Mouse (Mus musculus) liver, embryonic 16.5 days (tissue): ENCODE results near the gene Jaml. TPM values are rescaled to one million over a fixed set of nuclear protein-coding genes. Genes with fewer than 3 reads are reported as not detected.
"Not testable (repeated sequence)": the region's sequence is repeated elsewhere in the genome, so short reads cannot be mapped to it uniquely, and the experiment has no call there.

Experiments
- ATAC-seq: fragments of 200-750 bp; cut with Nextera tagmentation; 2 replicates; pipeline ENCODE4 v1.8.0; 2017; ENCODE audit warnings: low read depth, mild to moderate bottlenecking, moderate number of reproducible peaks, moderate library complexity
- H3K27ac ChIP-seq: fragments of 300-500 bp; sonication (generic); 2 replicates; pipeline ENCODE4 v1.5.1; 2014; ENCODE audit warnings: mild to moderate bottlenecking, low read length
- H3K27me3 ChIP-seq: fragments of 300-500 bp; sonication (generic); 2 replicates; pipeline ENCODE4 v1.6.1; 2014; ENCODE audit warnings: low read depth, low read length, mixed read lengths; ENCODE audit not compliant: control insufficient read depth, insufficient read depth
- H3K36me3 ChIP-seq: fragments of 300-500 bp; sonication (generic); 2 replicates; pipeline ENCODE4 v1.6.1; 2014; ENCODE audit warnings: mild to moderate bottlenecking; ENCODE audit not compliant: control insufficient read depth, insufficient read depth
- H3K4me1 ChIP-seq: fragments of 300-500 bp; sonication (generic); 2 replicates; pipeline ENCODE4 v1.6.1; 2014; ENCODE audit warnings: low read depth, low read length, mixed read lengths; ENCODE audit not compliant: control insufficient read depth
- H3K4me2 ChIP-seq: fragments of 300-500 bp; sonication (generic); 2 replicates; pipeline ENCODE4 v1.6.1; 2014; ENCODE audit warnings: low read depth, low read length, mixed read lengths
- H3K4me3 ChIP-seq: fragments of 300-500 bp; sonication (generic); 2 replicates; pipeline ENCODE4 v1.5.1; 2014; ENCODE audit warnings: low read depth, mild to moderate bottlenecking, low read length
- H3K9ac ChIP-seq: fragments of 300-500 bp; sonication (generic); 2 replicates; pipeline ENCODE4 v1.6.1; 2014; ENCODE audit warnings: low read depth, low read length
- H3K9me3 ChIP-seq: fragments of 300-500 bp; sonication (generic); replicated peaks from 2 replicates; pipeline ENCODE4 v1.6.1; 2016; ENCODE audit warnings: low read length; ENCODE audit not compliant: control insufficient read depth
- WGBS: fragments of 180-500 bp; shearing (Covaris S2); extraction: QIAGEN DNeasy Blood & Tissue Kit; methylation state at CpG from one replicate; pipeline ENCODE4 v1.1.7; 2014; ENCODE audit not compliant: insufficient replicate concordance; 5-methylcytosine and 5-hydroxymethylcytosine counted together
- polyA plus RNA-seq: library from polyadenylated mRNA; unstranded; fragments of >200 nt; fragmentation: Nextera tagmentation; extraction: Ambion mirVana; gene quantifications from 2 replicates; pipeline ENCODE4 v1.2.1, GENCODE M21; 2015

The Jaml gene
- polyA plus RNA-seq, result 0.47 and 1.2 TPM in 2 replicates

GRCm38 (mm10) chr9:45079011-45079410 lies at the start of gene Jaml:
Gene Jaml, plus strand, starts transcription at chr9:45079183.
- Histone ChIP-seq H3K4me1 (no peaks in the 10 kb centered on the region), H3K9me3 (no peaks in the 10 kb centered on the region), H3K36me3 (no peaks in the 10 kb centered on the region), H3K27ac (no peak within 1 kb of the TSS), H3K9ac (no peak within 1 kb of the TSS), H3K27me3 (no peaks in the 10 kb centered on the region; the same call in 1 of the 2 replicates), H3K4me2 (no peak within 1 kb of the TSS), H3K4me3 (no peak within 1 kb of the TSS)
- no peak for ATAC-seq
- WGBS, result 36% methylated on average over 5 of the region's 5 CpGs

- H3K9ac ChIP-seq, result no peak overlapping the region
- no peaks in the 10 kb centered on the region for H3K27me3 ChIP-seq
- H3K9me3 ChIP-seq, result no peaks in the 10 kb centered on the region
- H3K36me3 ChIP-seq, result no peaks in the 10 kb centered on the region
- ATAC-seq, result no peak
- H3K4me2 ChIP-seq, result no peak overlapping the region
- no peaks in the 10 kb centered on the region; the same call in 1 of the 2 replicates for H3K4me1 ChIP-seq
- H3K4me3 ChIP-seq, result no peak overlapping the region
- H3K27ac ChIP-seq, result no peak overlapping the region
- 43% methylated on average over 6 of the region's 6 CpGs for WGBS
Observed at GRCm38 (mm10) chr9:45030341-45030740, 48.6 kb upstream of the Jaml start.

DNA sequence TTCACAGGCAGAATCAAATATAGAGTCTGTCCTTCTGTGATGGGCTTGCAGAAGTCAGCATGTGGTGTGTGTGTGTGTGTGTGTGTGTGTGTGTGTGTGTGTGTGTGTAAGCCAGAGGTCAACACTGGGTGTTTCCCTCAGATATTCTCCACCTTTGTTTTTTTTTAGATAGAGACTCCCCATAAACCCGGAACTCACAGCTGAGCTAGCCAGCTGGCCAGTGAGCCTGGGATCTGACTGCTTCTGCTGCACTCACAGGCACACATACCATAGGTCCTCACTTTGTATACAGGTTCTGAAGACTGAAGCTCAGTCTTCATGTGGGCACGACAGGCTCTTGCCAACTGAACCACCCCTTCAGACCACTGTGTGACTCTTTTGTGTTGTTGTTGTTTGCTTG lies 46.7 kb upstream of the Jaml start:
- H3K27ac ChIP-seq, result no peak overlapping the region
- WGBS, result 38% methylated on average over 2 of the region's 2 CpGs
- H3K27me3 ChIP-seq, result no peaks in the 10 kb centered on the region
- no peak overlapping the region for H3K4me2 ChIP-seq
- no peak overlapping the region for H3K9ac ChIP-seq
- H3K4me3 ChIP-seq, result no peak overlapping the region
- ATAC-seq, result no peak
- H3K36me3 ChIP-seq, result no peaks in the 10 kb centered on the region
- H3K9me3 ChIP-seq, result no peaks in the 10 kb centered on the region
- no peaks in the 10 kb centered on the region; the same call in 1 of the 2 replicates for H3K4me1 ChIP-seq

- WGBS, result 62% methylated on average over 3 of the region's 3 CpGs
- Histone ChIP-seq H3K27ac (no peak overlapping the region), H3K4me1 (no peaks in the 10 kb centered on the region; the same call in 1 of the 2 replicates), H3K4me3 (no peak overlapping the region), H3K9ac (no peak overlapping the region), H3K27me3 (no peaks in the 10 kb centered on the region; the same call in 1 of the 2 replicates), H3K9me3 (no peaks in the 10 kb centered on the region), H3K36me3 (no peaks in the 10 kb centered on the region), H3K4me2 (no peak overlapping the region)
- ATAC-seq, result no peak
Observed at GRCm38 (mm10) chr9:45034526-45034925, 44.5 kb upstream of the Jaml start.

DNA sequence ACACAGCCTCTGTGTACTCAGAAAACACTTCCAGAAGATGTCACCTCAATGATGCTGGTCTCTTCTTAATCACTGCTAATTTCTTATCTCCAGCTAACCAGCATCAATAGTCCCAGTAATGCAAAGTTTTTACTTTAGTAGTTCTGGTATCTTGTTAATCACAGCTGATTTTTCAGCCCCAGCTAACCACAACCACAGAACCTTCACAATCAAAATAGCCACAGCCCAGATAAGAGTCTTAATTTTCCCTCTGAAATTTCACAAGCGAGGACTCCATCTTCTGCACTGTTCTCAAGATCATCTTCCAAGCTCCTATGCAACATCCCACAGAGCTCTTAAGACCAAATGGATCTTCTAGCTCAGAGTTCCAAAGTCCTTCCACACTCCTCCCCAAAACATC lies 41.2 kb upstream of the Jaml start:
- not testable (repeated sequence) for H3K4me1 ChIP-seq, H3K4me3 ChIP-seq, H3K27ac ChIP-seq, ATAC-seq, H3K36me3 ChIP-seq, H3K4me2 ChIP-seq, H3K9ac ChIP-seq, H3K9me3 ChIP-seq
- H3K27me3 ChIP-seq, result peaks cover 14% of the 10 kb centered on the region
- WGBS, result 38% methylated on average over 1 of the region's 1 CpGs

GRCm38 (mm10) chr9:45039499-45039898 lies 39.5 kb upstream of the Jaml start, which contains the start of gene Mpzl2:
Gene Mpzl2, plus strand, starts transcription at chr9:45039799.
- H3K4me3 ChIP-seq, result peak within 1 kb of the TSS; percentile 25
- H3K27me3 ChIP-seq, result peaks cover 27% of the 10 kb centered on the region
- 41% methylated on average over 5 of the region's 5 CpGs for WGBS
- ATAC-seq, result no peak
- peak within 1 kb of the TSS; percentile 43 for H3K4me2 ChIP-seq
- H3K36me3 ChIP-seq, result no peaks in the 10 kb centered on the region
- peak within 1 kb of the TSS; percentile 76 for H3K27ac ChIP-seq
- H3K9me3 ChIP-seq, result no peaks in the 10 kb centered on the region
- no peaks in the 10 kb centered on the region for H3K4me1 ChIP-seq
- H3K9ac ChIP-seq, result peak within 1 kb of the TSS; percentile 8; the same call in 1 of the 2 replicates

DNA sequence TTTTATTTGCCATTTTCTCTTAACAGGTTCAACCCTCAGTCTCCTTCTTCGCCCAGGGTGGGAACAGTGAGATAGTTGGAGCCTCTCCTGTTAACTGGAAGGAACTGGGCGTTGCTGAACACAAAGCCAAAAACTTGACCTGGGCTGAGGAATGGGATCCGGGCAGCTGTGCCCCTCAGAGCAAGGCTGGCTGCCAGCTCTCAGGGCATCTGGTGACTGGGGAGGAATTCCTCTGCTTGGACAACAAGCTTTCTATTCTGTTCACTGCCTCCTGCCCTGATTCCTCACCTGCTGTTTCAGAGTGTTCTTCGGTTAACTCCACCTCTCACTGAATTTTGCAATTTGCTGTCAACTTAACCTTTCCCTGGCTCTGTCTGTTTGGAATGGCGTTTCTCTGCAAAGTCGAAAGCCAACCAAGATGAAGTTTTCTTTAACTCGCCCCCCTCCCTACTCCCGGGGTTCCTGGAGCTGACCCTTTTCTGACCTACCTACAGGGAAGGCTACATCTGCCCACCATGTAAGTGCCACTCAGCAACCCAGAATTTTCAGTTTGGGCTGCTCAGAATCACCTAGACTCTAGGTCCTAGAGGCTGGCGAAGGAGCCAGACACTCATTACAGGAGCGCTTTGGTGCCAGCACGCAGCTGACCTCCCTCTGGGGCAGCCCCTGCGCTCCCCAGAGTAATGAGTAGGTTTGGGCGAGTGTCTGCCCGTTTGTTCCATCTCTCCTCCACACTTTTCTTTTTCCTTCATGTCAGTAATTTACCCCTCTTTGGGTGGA lies 38.7 kb upstream of the Jaml start:
- H3K9ac ChIP-seq, result peak overlapping the region; percentile 8; the same call in 1 of the 2 replicates
- ATAC-seq, result peak; percentile 22; the same call in 1 of the 2 replicates
- WGBS, result 10% methylated on average over 14 of the region's 14 CpGs
- peak overlapping the region; percentile 25 for H3K4me3 ChIP-seq
- H3K9me3 ChIP-seq, result no peaks in the 10 kb centered on the region
- H3K27ac ChIP-seq, result peak overlapping the region; percentile 76
- H3K4me1 ChIP-seq, result no peaks in the 10 kb centered on the region
- H3K27me3 ChIP-seq, result peaks cover 27% of the 10 kb centered on the region
- no peaks in the 10 kb centered on the region for H3K36me3 ChIP-seq
- peak overlapping the region; percentile 43 for H3K4me2 ChIP-seq

- Histone ChIP-seq H3K27ac (peak overlapping the region; percentile 76), H3K27me3 (peaks cover 27% of the 10 kb centered on the region), H3K36me3 (no peaks in the 10 kb centered on the region), H3K9me3 (no peaks in the 10 kb centered on the region), H3K4me2 (peak overlapping the region; percentile 43), H3K4me3 (peak overlapping the region; percentile 25), H3K9ac (no peak overlapping the region), H3K4me1 (no peaks in the 10 kb centered on the region)
- 10% methylated on average over 17 of the region's 17 CpGs for WGBS
- peak; percentile 25 for ATAC-seq
Observed at GRCm38 (mm10) chr9:45041131-45041838, 37.7 kb upstream of the Jaml start.
